Mouse (Mus musculus) left cerebral cortex, postnatal 14 days (tissue): ENCODE results near the gene Aldh16a1. TPM values are rescaled to one million over a fixed set of nuclear protein-coding genes. Genes with fewer than 3 reads are reported as not detected.
A peak's percentile ranks its signal among the peaks of the same experiment; 100 is the strongest.
"Not testable (repeated sequence)": the region's sequence is repeated elsewhere in the genome, so short reads cannot be mapped to it uniquely, and the experiment has no call there.

Experiments
- DNase-seq, 2 experiments: peaks; one replicate each; pipeline ENCODE4 v3.0.0; 2021 to 2022; ENCODE audit warnings: low spot score in 2 of 2, mixed read lengths in 1 of 2
- intact Hi-C: fragments of 180-260 bp; cut with DNase I; formaldehyde crosslinking; loops from one replicate; pipeline ENCODE4 v1.15.1; 2025
- total RNA-seq, 2 experiments: library from RNA; stranded (reverse); gene quantifications; 2 replicates each; pipeline ENCODE4 v1.2.3; 2021

Aldh16a1 gene
- total RNA-seq, 2 experiments from 2014 or later, result 10.7 to 13.5 TPM

- intact Hi-C loops, result loop anchor here (2.0 kb wide), 2 partner anchors 36 to 136 kb away; no protein-coding TSS in a partner anchor
These were observed 8.7 kb upstream of the Aldh16a1 start for GRCm38 (mm10) chr7:45162996-45163615.

DNA sequence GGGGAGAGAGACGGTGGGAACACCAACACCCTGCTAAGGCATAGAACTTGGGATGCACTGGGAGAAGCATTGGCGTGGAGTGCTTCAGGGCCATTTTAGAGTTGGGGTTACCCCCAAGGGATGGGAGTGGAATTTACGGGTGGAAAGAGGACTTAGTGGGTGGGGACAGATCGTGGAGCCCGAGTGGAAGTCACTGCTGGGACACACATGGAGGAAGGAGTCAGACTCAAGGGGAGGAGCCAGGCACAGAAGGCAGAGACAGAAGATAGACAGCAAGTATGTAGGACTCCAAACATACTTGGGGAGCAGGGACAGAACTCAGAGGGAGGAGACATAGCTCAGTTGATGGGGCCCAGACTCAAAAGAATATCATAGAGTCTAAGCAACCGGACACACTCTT lies 8.2 kb upstream of the Aldh16a1 start:
- intact Hi-C loops, result loop anchor here (2.0 kb wide), 2 partner anchors 36 to 136 kb away; no protein-coding TSS in a partner anchor

More at GRCm38 (mm10) chr7:45162996-45163615, 8.7 kb upstream of the Aldh16a1 start:
- DNase-seq, result no peak

GRCm38 (mm10) chr7:45161612-45162473 lies 7.5 kb upstream of the Aldh16a1 start:
- intact Hi-C loops, result loop anchor here (2.0 kb wide), 2 partner anchors 37 to 137 kb away; no protein-coding TSS in a partner anchor
- peak; percentile 94 to 95 for DNase-seq

More for the DNA sequence above, 8.2 kb upstream of the Aldh16a1 start:
- DNase-seq, result no peak

DNA sequence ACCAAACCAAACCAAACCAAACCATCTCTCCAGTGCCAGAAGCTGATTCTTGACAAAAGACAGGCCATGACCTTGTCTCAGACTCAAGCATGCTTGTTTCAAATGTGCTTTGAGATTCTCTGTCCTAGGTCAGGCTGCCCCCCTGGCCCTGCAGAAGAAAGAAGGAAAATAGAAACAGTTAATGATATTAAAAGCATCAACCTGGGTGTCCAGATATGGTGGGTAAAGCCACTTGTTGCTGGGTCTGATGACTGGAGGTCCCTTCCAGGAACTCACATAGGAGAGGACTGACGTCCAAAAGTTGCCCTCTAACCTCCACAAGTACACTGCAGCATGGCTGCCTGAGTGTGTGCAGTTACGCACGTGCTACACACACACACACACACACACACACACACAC lies 6.5 kb upstream of the Aldh16a1 start:
- no peak for DNase-seq
- intact Hi-C loops, result no loop called here

- no peak for DNase-seq
- intact Hi-C loops, result no loop called here
These were observed 6.0 kb upstream of the Aldh16a1 start for GRCm38 (mm10) chr7:45160316-45160800.

- DNase-seq, result no peak
- intact Hi-C loops, result no loop called here
These were observed 4.6 kb upstream of the Aldh16a1 start for GRCm38 (mm10) chr7:45158991-45159390.

GRCm38 (mm10) chr7:45157459-45157858 lies 3.1 kb upstream of the Aldh16a1 start:
- DNase-seq, result no peak
- intact Hi-C loops, result no loop called here

DNA sequence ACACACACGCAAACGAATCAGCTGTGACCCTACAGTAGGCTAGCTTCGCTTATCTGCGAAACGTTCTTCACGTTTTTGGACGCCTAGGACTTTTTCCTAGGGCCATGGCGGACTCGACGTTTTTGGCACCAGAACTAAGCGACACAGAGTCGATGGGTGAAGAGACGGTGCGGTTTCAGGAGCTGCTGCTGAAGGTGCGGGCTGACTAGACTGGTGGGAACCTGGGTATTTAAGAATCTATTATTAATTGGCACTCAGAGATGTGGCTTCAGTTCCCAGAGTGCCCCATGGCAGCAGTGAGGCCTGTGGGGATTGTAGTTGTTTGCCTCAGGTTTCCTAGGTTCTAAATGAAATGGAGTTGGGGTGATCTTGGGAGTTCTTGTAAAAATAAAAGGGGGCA lies 1.8 kb upstream of the Aldh16a1 start:
- no peak for DNase-seq
- intact Hi-C loops, result no loop called here

DNA sequence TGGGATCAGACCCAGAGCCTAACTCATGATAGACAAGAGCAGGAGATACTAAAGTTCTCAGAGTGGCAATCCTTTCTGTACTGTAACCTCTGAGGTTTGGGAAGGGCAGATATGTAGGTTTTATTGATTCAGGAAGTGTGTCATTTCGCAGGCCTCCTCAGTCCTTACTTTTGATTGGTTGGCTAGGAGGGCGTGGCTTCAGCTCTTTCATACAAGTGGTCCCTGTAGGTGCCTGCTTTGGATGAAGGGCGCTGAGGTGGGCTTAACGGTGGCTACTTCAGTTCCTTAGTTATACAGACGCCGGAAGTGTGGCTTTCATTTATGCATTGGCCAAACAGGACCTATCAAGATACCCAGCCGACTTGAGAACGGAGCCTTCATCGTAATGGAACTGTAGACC lies 1.2 kb upstream of the Aldh16a1 start:
- intact Hi-C loops, result no loop called here
- DNase-seq, result no peak

- DNase-seq, result peak; percentile 56 to 78
- intact Hi-C loops, result no loop called here
These were observed 670 bp upstream of the Aldh16a1 start for GRCm38 (mm10) chr7:45154993-45155514.

- intact Hi-C loops, result no loop called here
- DNase-seq, result no peak
These were observed 798 bp downstream of the Aldh16a1 start for GRCm38 (mm10) chr7:45153586-45153985.

GRCm38 (mm10) chr7:45153052-45153451 lies 1.3 kb downstream of the Aldh16a1 start:
- intact Hi-C loops, result not testable (repeated sequence)

GRCm38 (mm10) chr7:45151303-45151702 lies 3.1 kb downstream of the Aldh16a1 start:
- intact Hi-C loops, result no loop called here
- no peak for DNase-seq

More at GRCm38 (mm10) chr7:45153052-45153451, 1.3 kb downstream of the Aldh16a1 start:
- DNase-seq, result not testable (repeated sequence)

DNA sequence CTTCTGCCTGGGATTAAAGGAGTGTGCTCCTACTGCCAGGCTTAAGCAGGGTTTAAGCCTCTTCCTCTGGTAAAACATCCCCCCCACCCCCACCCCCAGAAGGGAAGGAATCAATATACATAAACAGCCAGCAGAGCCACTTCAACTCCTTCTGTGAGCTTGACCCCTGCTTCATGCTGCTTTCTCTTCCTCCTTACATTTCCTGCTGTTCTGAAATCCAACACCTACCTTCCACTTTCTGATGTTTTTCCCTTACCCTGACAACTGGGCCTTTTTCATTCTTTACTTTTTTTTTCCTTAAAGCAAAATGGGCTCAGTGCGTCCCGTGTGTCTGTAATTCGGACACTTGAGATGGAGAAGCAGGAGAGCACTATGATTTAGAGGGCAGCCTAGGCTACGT lies 4.1 kb downstream of the Aldh16a1 start:
- intact Hi-C loops, result no loop called here
- DNase-seq, result no peak

GRCm38 (mm10) chr7:45149545-45149944 lies 4.8 kb downstream of the Aldh16a1 start:
- DNase-seq, result no peak
- intact Hi-C loops, result no loop called here

DNA sequence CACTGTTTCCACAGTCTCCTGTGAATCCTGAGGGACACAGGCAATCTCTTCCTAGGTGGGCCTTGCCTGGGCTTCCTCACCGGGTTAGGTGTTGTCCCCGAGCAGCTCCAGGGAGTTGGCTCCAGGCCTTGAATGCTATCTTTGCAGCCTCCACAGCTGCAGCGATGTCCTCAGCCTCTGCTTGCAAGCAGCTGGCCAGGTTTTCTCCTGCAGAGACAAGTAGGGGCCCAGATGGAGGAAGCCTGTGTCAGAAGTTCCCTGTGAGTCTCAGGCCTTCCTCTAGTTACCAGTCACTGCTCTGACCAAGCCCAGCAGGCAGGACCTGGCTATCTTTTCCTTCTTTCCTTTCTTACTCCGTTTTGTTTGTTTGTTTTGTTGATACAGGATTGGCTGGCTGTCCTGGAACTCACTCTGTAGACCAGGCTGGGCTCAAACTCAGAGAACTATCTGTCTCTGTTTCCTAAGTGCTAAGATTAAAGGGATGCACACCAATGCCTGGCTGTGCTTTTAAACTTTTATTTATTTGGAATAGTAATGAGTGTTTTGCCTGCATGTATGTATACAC lies 5.8 kb downstream of the Aldh16a1 start:
- intact Hi-C loops, result no loop called here
- no peak for DNase-seq

- intact Hi-C loops, result no loop called here
- DNase-seq, result no peak
These were observed 6.5 kb downstream of the Aldh16a1 start for GRCm38 (mm10) chr7:45147899-45148298.

DNA sequence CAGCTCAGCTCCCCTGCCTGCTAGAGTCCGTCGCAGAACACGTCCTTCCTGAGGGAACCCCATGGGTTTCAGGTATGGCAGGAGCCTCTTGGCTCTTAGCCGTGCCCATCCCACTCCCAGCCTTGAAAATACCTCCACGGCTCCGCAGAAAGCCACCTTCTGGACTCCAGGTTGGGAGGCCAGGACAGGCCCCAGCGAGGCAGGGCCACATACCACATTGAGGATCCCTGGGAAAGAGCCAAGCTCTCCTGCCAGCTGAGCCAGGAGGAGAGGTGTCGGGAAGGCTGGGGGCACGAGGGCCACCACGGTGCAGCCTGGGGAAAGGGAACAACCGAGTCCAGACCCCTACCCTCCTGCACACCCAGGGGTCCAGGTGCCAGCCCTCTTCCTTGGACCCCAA lies 7.1 kb downstream of the Aldh16a1 start:
- intact Hi-C loops, result no loop called here
- no peak for DNase-seq

GRCm38 (mm10) chr7:45145460-45145859 lies 8.9 kb downstream of the Aldh16a1 start:
- DNase-seq, result no peak
- intact Hi-C loops, result no loop called here
